Mouse (Mus musculus): ENCODE data around the gene Egf. TPM values are rescaled to one million over a fixed set of nuclear protein-coding genes. Genes with fewer than 3 reads are reported as not detected.

The Egf gene
- polyA plus RNA-seq, 1 experiment: 3.6 TPM

GRCm38 (mm10) chr3:129686196-129686595 is 68.9 kb downstream of the Egf start:
- no peaks in the 10 kb centered on the region for H3K27me3 ChIP-seq (ENCODE audit: control insufficient read depth, insufficient read depth, low read length)
- H3K27ac ChIP-seq (ENCODE audit: insufficient read depth, low read length): no peak overlapping the region
- H3K4me1 ChIP-seq (ENCODE audit: control insufficient read depth, insufficient read depth, low read length): no peaks in the 10 kb centered on the region
- DNase-seq: no peak
- TF ChIP-seq CTCF (IDR thresholded peaks at IDR 0.05; ENCODE audit: borderline replicate concordance, insufficient read depth, low read depth, low read length) (no peak), POLR2A (IDR thresholded peaks at IDR 0.05; ENCODE audit: borderline replicate concordance, insufficient read depth, low read length) (no peak)
- WGBS: 79% methylated on average over 12 of the region's 12 CpGs
- no peak overlapping the region for H3K4me3 ChIP-seq (replicated peaks; ENCODE audit: insufficient read depth, low read depth, low read length)

- TF ChIP-seq POLR2A (IDR thresholded peaks at IDR 0.05; ENCODE audit: borderline replicate concordance, insufficient read depth, low read length): no peak
- no peak for TF ChIP-seq CTCF (IDR thresholded peaks at IDR 0.05; ENCODE audit: borderline replicate concordance, insufficient read depth, low read depth, low read length)
- WGBS: 87% methylated on average over 10 of the region's 10 CpGs
- H3K4me1 ChIP-seq (ENCODE audit: control insufficient read depth, insufficient read depth, low read length): no peaks in the 10 kb centered on the region
- no peak for DNase-seq
- no peaks in the 10 kb centered on the region for H3K27me3 ChIP-seq (ENCODE audit: control insufficient read depth, insufficient read depth, low read length)
- no peak overlapping the region for H3K27ac ChIP-seq (ENCODE audit: insufficient read depth, low read length)
- no peak overlapping the region for H3K4me3 ChIP-seq (replicated peaks; ENCODE audit: insufficient read depth, low read depth, low read length)
Observed at GRCm38 (mm10) chr3:129683060-129683679, 71.9 kb downstream of the Egf start.

GRCm38 (mm10) chr3:129682389-129682788 is 72.7 kb downstream of the Egf start:
- H3K27ac ChIP-seq (ENCODE audit: insufficient read depth, low read length): no peak overlapping the region
- H3K27me3 ChIP-seq (ENCODE audit: control insufficient read depth, insufficient read depth, low read length): no peaks in the 10 kb centered on the region
- no peak for TF ChIP-seq CTCF (IDR thresholded peaks at IDR 0.05; ENCODE audit: borderline replicate concordance, insufficient read depth, low read depth, low read length)
- TF ChIP-seq POLR2A (IDR thresholded peaks at IDR 0.05; ENCODE audit: borderline replicate concordance, insufficient read depth, low read length): no peak
- DNase-seq: no peak
- H3K4me3 ChIP-seq (replicated peaks; ENCODE audit: insufficient read depth, low read depth, low read length): no peak overlapping the region
- WGBS: 49% methylated on average over 10 of the region's 10 CpGs
- H3K4me1 ChIP-seq (ENCODE audit: control insufficient read depth, insufficient read depth, low read length): no peaks in the 10 kb centered on the region

- 92% methylated on average over 4 of the region's 4 CpGs for WGBS
- Histone ChIP-seq H3K4me1 (ENCODE audit: control insufficient read depth, insufficient read depth, low read length) (no peaks in the 10 kb centered on the region), H3K27me3 (ENCODE audit: control insufficient read depth, insufficient read depth, low read length) (no peaks in the 10 kb centered on the region), H3K4me3 (replicated peaks; ENCODE audit: insufficient read depth, low read depth, low read length) (no peak overlapping the region), H3K27ac (ENCODE audit: insufficient read depth, low read length) (no peak overlapping the region)
- DNase-seq: no peak
- no peak for TF ChIP-seq CTCF (IDR thresholded peaks at IDR 0.05; ENCODE audit: borderline replicate concordance, insufficient read depth, low read depth, low read length)
- no peak for TF ChIP-seq POLR2A (IDR thresholded peaks at IDR 0.05; ENCODE audit: borderline replicate concordance, insufficient read depth, low read length)
Observed at GRCm38 (mm10) chr3:129681841-129682240, 73.3 kb downstream of the Egf start.

GRCm38 (mm10) chr3:129680258-129680657 is 74.9 kb downstream of the Egf start:
- TF ChIP-seq CTCF (IDR thresholded peaks at IDR 0.05; ENCODE audit: borderline replicate concordance, insufficient read depth, low read depth, low read length) (0 out of 2 replicates have a peak, but pooled peaks have one; percentile 24), POLR2A (IDR thresholded peaks at IDR 0.05; ENCODE audit: borderline replicate concordance, insufficient read depth, low read length) (no peak)
- H3K27me3 ChIP-seq (ENCODE audit: control insufficient read depth, insufficient read depth, low read length): no peaks in the 10 kb centered on the region
- H3K4me1 ChIP-seq (ENCODE audit: control insufficient read depth, insufficient read depth, low read length): no peaks in the 10 kb centered on the region
- peak in 1 of 2 experiments; percentile 21 for DNase-seq
- no peak overlapping the region for H3K4me3 ChIP-seq (replicated peaks; ENCODE audit: insufficient read depth, low read depth, low read length)
- H3K27ac ChIP-seq (ENCODE audit: insufficient read depth, low read length): no peak overlapping the region
- WGBS: 20% methylated on average over 5 of the region's 5 CpGs

- H3K4me1 ChIP-seq (ENCODE audit: control insufficient read depth, insufficient read depth, low read length): no peaks in the 10 kb centered on the region
- TF ChIP-seq CTCF (IDR thresholded peaks at IDR 0.05; ENCODE audit: borderline replicate concordance, insufficient read depth, low read depth, low read length) (no peak), POLR2A (IDR thresholded peaks at IDR 0.05; ENCODE audit: borderline replicate concordance, insufficient read depth, low read length) (no peak)
- WGBS: 94% methylated on average over 7 of the region's 7 CpGs
Observed at GRCm38 (mm10) chr3:129675923-129676322, 79.2 kb downstream of the Egf start.

GRCm38 (mm10) chr3:129663906-129664305 is 91.2 kb downstream of the Egf start:
- 88% methylated on average over 2 of the region's 2 CpGs for WGBS
- no peaks in the 10 kb centered on the region for H3K27me3 ChIP-seq (ENCODE audit: control insufficient read depth, insufficient read depth, low read length)

More at GRCm38 (mm10) chr3:129675923-129676322, 79.2 kb downstream of the Egf start:
- DNase-seq: no peak
- Histone ChIP-seq H3K27me3 (ENCODE audit: control insufficient read depth, insufficient read depth, low read length) (no peaks in the 10 kb centered on the region), H3K27ac (ENCODE audit: insufficient read depth, low read length) (no peak overlapping the region), H3K4me3 (replicated peaks; ENCODE audit: insufficient read depth, low read depth, low read length) (no peak overlapping the region)

GRCm38 (mm10) chr3:129658776-129659175 is 96.3 kb downstream of the Egf start:
- no peaks in the 10 kb centered on the region for H3K27me3 ChIP-seq (ENCODE audit: control insufficient read depth, insufficient read depth, low read length)
- 98% methylated on average over 7 of the region's 7 CpGs for WGBS
- H3K27ac ChIP-seq (ENCODE audit: insufficient read depth, low read length): no peak overlapping the region
- DNase-seq: no peak
- H3K4me3 ChIP-seq (replicated peaks; ENCODE audit: insufficient read depth, low read depth, low read length): no peak overlapping the region
- H3K4me1 ChIP-seq (ENCODE audit: control insufficient read depth, insufficient read depth, low read length): peaks cover 8% of the 10 kb centered on the region; the same call in 1 of the 2 replicates
- no peak for TF ChIP-seq POLR2A (IDR thresholded peaks at IDR 0.05; ENCODE audit: borderline replicate concordance, insufficient read depth, low read length)
- no peak for TF ChIP-seq CTCF (IDR thresholded peaks at IDR 0.05; ENCODE audit: borderline replicate concordance, insufficient read depth, low read depth, low read length)

More at GRCm38 (mm10) chr3:129663906-129664305, 91.2 kb downstream of the Egf start:
- H3K27ac ChIP-seq (ENCODE audit: insufficient read depth, low read length): no peak overlapping the region
- no peak overlapping the region for H3K4me3 ChIP-seq (replicated peaks; ENCODE audit: insufficient read depth, low read depth, low read length)
- no peaks in the 10 kb centered on the region for H3K4me1 ChIP-seq (ENCODE audit: control insufficient read depth, insufficient read depth, low read length)
- no peak for TF ChIP-seq CTCF (IDR thresholded peaks at IDR 0.05; ENCODE audit: borderline replicate concordance, insufficient read depth, low read depth, low read length)
- TF ChIP-seq POLR2A (IDR thresholded peaks at IDR 0.05; ENCODE audit: borderline replicate concordance, insufficient read depth, low read length): no peak
- no peak for DNase-seq
